Mouse (Mus musculus) cerebellum, adult 2 months (tissue): ENCODE results near the gene Wnt5b. TPM values are rescaled to one million over a fixed set of nuclear protein-coding genes. Genes with fewer than 3 reads are reported as not detected.

ENCODE experiments used
- DNase-seq, 2 experiments: peaks; one replicate each; pipeline ENCODE4 v3.0.0; 2021
- H3K27ac ChIP-seq: fragments of 200-500 bp; 2 replicates; pipeline ENCODE4 v1.5.1; 2012; ENCODE audit warnings: low read length, control low read depth, inconsistent platforms; ENCODE audit not compliant: insufficient read depth
- H3K27me3 ChIP-seq: fragments of 200-500 bp; 2 replicates; pipeline ENCODE4 v1.6.1; 2012; ENCODE audit warnings: inconsistent platforms, mild to moderate bottlenecking, low read length, moderate library complexity; ENCODE audit not compliant: control insufficient read depth, insufficient read depth
- H3K4me1 ChIP-seq: fragments of 200-500 bp; 2 replicates; pipeline ENCODE4 v1.6.1; 2011; ENCODE audit warnings: low read length; ENCODE audit not compliant: control insufficient read depth, insufficient read depth
- H3K4me3 ChIP-seq: fragments of 200-500 bp; replicated peaks from 2 replicates; pipeline ENCODE3; 2011; ENCODE audit warnings: mild to moderate bottlenecking, low read depth, low read length, control low read depth; ENCODE audit not compliant: insufficient read depth
- CTCF ChIP-seq: fragments of 200-500 bp; IDR thresholded peaks from 2 replicates; pipeline ENCODE4 v1.5.1; 2011; ENCODE audit warnings: low read depth, mild to moderate bottlenecking, control low read depth, low read length, moderate library complexity, borderline replicate concordance; ENCODE audit not compliant: insufficient read depth
- POLR2A ChIP-seq: fragments of 200-500 bp; IDR thresholded peaks from 2 replicates; pipeline ENCODE4 v1.6.1; 2011; ENCODE audit warnings: low read length, control low read depth, borderline replicate concordance; ENCODE audit not compliant: insufficient read depth
- WGBS: fragments of 180-500 bp; shearing (Covaris S2); methylation state at CpG from one replicate; pipeline ENCODE4 v1.1.7; 2018; 5-methylcytosine and 5-hydroxymethylcytosine counted together
- polyA plus RNA-seq: library from polyadenylated mRNA; depleted of rRNA; stranded (reverse); fragments of >200 nt; gene quantifications from 2 replicates; pipeline ENCODE4 v1.2.3, GENCODE M21; 2012

Gene Wnt5b
- polyA plus RNA-seq, 1 experiment: 2.0 TPM

DNA sequence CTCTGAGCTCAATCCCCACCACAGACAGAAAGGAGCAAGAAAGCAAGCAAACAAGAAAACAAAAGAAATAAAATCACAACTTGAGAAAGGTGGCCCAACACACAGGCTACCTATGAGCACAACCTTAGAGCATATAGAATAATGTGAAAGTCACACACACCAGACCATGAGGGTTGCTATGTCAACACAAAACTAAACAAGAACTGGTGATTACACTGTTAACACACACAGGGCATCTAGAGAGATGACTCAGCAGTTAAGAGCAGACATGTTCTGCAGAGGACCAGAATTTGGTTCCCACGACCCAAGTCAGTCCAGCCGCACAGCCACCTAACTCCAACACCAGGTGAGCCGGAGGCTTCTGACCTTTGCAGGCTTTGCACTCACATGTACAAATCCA, 141.2 kb downstream of the Wnt5b start:
- H3K4me1 ChIP-seq: no peaks in the 10 kb centered on the region
- TF ChIP-seq POLR2A (no peak), CTCF (no peak)
- DNase-seq: no peak
- WGBS: 88% methylated on average over 3 of the region's 3 CpGs
- no peaks in the 10 kb centered on the region for H3K27me3 ChIP-seq
- no peak overlapping the region for H3K27ac ChIP-seq
- H3K4me3 ChIP-seq: no peak overlapping the region

DNA sequence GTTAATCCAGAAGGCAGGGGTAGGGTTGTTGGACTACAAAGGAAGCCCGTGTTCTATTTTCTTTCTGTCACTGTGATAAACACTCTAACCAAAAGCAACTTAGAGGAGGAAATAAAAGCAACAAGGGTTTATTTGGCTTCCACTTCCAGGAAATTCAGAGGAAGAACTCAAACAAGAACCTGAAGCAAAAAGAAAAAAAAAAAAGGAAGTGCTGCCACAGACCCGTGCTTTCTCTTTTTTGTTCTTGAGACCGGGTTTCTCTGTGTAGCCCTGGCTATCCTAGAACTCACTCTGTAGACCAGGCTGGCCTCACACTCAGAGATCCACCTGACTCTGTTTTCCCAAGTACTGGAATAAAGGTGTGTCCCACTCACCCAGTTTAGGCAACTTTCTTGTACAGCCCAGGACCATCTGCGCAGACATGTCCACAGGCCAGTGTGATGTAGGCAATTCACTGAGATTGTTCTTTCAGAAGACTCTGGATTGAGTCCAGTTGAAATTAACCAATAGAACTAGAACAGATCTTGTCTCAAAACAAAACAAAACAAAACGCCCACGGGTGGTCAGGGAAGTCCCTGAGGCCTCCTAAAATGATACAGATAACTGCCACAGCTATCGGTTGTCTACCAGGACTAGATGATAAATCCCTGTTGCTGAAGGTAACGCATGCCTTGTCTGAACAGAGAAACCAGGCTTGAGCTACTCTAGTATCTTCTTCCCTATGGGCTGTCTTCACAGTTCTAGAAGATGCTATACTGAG, 142.4 kb downstream of the Wnt5b start:
- Histone ChIP-seq H3K27me3 (no peaks in the 10 kb centered on the region), H3K27ac (no peak overlapping the region), H3K4me1 (no peaks in the 10 kb centered on the region), H3K4me3 (no peak overlapping the region)
- DNase-seq: no peak
- TF ChIP-seq CTCF (no peak), POLR2A (no peak)
- WGBS: 86% methylated on average over 8 of the region's 8 CpGs

DNA sequence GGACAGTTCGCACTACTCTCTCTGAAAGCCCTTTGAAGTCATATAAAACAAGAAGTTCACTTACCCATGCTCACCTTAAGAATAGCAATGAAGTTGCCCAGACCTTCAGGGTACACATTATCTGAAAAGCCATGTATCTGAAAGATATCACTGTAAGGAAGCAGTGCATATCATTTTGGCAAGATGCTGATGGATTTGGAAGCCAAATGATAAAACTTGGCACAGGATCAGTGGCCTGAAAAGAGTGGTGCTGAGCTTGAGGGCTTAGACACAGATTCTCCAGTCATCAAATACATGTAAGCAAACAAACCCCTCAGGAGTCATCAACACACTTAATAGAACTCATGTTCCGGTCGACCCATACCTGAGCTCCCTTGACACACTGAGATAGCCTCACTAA, 143.5 kb downstream of the Wnt5b start:
- DNase-seq: no peak
- WGBS: 85% methylated on average over 3 of the region's 3 CpGs
- no peak for TF ChIP-seq POLR2A
- TF ChIP-seq CTCF: no peak
- H3K27ac ChIP-seq: no peak overlapping the region
- no peaks in the 10 kb centered on the region for H3K4me1 ChIP-seq
- no peak overlapping the region for H3K4me3 ChIP-seq
- no peaks in the 10 kb centered on the region for H3K27me3 ChIP-seq

DNA sequence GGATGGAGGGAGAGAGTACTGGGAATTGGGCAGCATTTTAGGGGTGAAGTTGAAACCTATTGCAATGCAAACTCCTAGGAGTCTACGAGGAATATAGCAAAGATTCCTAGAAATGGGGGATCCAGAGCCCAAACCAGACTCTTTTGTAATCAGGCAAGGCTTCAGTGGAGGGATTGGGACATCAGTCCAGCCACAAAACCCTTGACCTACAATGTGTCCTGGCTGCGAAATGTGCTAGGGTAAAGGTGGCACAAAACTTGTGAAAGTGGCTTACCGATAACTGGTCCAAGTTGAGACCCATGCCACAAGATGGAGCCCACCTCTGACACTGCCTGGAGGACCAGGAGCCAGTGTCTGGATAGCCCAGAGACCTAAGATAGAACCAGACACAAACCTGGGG, 144.8 kb downstream of the Wnt5b start:
- 90% methylated on average over 3 of the region's 3 CpGs for WGBS
- Histone ChIP-seq H3K27ac (no peak overlapping the region), H3K4me1 (no peaks in the 10 kb centered on the region), H3K27me3 (no peaks in the 10 kb centered on the region), H3K4me3 (no peak overlapping the region)
- DNase-seq: no peak
- TF ChIP-seq POLR2A: no peak
- no peak for TF ChIP-seq CTCF

DNA sequence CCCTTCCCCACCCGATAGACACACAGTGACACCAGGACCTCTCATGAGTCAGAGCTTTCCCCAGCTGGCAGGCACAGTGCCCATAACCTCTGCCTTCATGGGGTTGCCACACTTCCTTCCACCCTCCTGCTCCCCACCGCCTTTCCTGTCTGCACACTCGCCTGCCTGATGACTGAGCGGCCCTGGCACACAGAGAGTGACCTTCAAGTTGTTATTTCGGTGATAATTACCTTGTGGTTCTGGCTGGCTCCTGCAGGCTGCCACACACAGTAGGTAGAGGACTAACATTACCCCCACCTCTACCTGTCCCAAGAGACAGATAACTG, 147.9 kb downstream of the Wnt5b start:
- DNase-seq: no peak
- Histone ChIP-seq H3K4me3 (no peak overlapping the region), H3K4me1 (no peaks in the 10 kb centered on the region), H3K27ac (no peak overlapping the region), H3K27me3 (no peaks in the 10 kb centered on the region)
- TF ChIP-seq POLR2A (no peak), CTCF (no peak)
- 44% methylated on average over 5 of the region's 5 CpGs for WGBS

DNA sequence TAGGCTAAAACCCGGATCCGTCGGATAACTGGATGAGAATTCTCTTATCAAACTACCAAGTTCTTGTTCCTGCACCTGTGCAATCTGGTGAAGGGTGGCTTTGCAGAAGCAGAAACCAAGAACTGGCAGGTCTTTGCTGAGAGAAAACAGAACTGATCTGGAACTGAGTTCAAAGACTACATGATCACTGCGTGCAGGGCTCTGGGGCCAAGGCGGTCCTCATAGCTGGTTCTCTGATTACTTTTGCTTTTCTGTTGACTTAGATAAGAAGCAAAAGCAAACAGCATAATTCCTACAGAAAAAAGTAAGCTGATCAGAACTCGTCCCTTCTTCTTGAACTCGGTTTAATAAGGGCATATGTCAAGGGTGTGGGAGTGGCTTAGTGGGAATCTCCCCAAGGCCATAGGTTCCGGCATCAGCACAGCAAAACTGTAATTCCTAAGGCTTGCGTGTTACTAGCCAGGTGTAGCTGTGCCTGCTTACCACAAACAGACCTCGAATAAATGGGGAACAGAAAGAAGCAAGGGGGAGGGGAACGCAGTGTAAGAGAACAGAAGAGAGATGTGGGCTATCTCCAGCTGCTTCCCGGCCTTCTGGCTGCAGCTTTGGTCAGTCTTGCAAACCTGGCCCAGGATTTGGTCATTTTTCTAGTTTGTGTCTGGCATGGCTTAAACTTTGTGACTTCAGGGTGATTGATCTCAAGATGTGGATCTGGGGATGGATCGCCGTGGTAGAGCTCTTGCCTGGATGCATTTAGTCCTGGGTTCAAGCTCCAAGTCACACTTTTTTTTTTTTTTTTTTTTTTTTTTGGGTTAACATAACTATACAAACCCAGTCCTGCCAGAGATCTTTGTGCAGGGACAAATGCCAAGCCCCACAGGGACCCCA, 148.5 kb downstream of the Wnt5b start:
- Histone ChIP-seq H3K4me3 (no peak overlapping the region), H3K27me3 (no peaks in the 10 kb centered on the region), H3K4me1 (no peaks in the 10 kb centered on the region), H3K27ac (no peak overlapping the region)
- no peak for DNase-seq
- WGBS: 84% methylated on average over 14 of the region's 14 CpGs
- TF ChIP-seq CTCF (no peak), POLR2A (no peak)

DNA sequence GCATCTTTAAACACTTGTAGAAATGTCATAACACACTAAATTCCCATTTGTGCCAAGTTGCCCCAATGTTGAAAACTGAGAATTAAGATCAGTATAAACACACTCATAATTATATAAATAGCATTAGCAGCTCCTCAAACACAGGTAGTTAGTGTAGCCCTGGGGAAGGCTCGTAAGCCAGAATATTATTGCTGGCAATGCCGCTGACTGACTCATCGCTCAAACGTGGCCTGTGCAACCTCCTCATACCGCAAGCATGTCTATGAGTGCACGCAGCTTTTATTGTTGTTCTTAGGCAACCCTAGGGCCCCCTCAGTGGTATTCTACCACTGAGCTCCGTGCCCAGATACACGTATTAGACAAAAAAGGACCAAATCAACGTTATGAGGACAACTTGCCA, 151.3 kb downstream of the Wnt5b start:
- no peak for DNase-seq
- whole genome bisulfite sequencing: 73% methylated on average over 9 of the region's 9 CpGs
- no peaks in the 10 kb centered on the region for H3K27me3 ChIP-seq
- H3K4me3 ChIP-seq: no peak overlapping the region
- TF ChIP-seq CTCF (no peak), POLR2A (no peak)
- no peaks in the 10 kb centered on the region for H3K4me1 ChIP-seq
- no peak overlapping the region for H3K27ac ChIP-seq

DNA sequence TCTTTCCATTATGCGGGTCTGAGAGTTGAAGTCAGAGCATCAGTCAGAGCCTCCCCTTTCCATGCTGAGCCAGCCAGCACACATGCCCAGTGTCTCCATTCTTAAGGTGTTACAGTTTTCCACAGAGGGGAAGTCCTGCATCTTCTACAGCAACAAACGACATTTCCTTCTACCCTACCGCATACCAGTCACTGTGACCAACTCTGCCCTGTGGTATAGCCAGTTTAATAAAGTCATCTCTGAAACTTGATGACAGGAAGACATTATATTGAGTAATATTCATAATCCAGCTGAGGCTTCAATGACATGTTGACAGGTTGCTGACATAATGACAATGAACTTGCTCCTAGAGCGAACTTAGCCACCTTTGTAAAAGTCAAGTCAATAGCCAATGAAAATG, 153.4 kb downstream of the Wnt5b start:
- TF ChIP-seq POLR2A (no peak), CTCF (no peak)
- DNase-seq: no peak
- 85% methylated on average over 4 of the region's 4 CpGs for WGBS
- no peak overlapping the region for H3K27ac ChIP-seq
- H3K4me3 ChIP-seq: no peak overlapping the region
- H3K27me3 ChIP-seq: no peaks in the 10 kb centered on the region
- H3K4me1 ChIP-seq: no peaks in the 10 kb centered on the region; the same call in 1 of the 2 replicates
